Comparison of ENCODE assay signal across 25 mouse cellular contexts in the genomic region with DNA sequence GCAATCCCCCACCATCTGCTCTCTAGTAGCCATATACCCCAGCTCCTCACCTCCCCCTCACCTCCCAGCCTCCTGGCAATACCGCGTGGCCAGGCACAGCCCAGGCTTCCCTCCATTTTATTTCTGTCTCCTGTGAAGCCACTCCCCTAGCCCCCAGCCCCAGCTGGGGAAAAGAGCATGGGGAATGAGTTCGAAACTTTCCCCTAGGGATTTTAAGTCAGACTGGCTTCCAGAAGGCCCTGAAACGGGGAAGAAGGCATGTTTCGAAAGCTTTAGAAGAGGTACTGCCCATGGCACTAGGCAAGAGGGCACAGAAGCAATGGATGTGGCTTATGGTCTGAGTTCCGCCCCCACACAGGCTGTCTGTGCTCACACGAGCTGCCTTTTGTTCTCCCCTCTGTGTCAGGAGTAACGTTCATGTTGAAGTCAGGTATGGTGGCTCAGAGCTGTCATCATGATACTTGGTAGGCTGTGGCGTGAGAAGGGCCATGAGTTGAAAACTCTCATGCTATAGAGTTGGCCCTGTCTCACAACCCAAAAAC. TPM values are rescaled to one million over a fixed set of nuclear protein-coding genes. Genes with fewer than 3 reads are reported as not detected.
DNase-seq lines count a peak whose midpoint lies in the region; TF ChIP-seq lines count a peak whose summit lies in the region.
"Had no signal": no experiment of that assay in that cellular context is flagged by ENCODE, and none has a peak within 500 bp of the region (broad histone marks: within the 10 kb centered on the region; RNA-seq: fewer than 3 reads in every experiment).

A gene (minus strand): TSS at position 97 of the 542 bp plus-strand sequence.

- no peak for DNase-seq in kidney, adult 2 months
- no peak for DNase-seq in kidney, adult 18-20 months
- no peak for DNase-seq in urinary bladder, adult 2 months (ENCODE audit: low spot score)
- DNase-seq in urinary bladder, postnatal 10 days (ENCODE audit: low spot score) = no peak
- DNase-seq in gonadal fat pad, adult 2 months (ENCODE audit: low read depth) = no peak
- no peak for DNase-seq in cerebellum, postnatal 14 days
- DNase-seq in T-cell, adult 2 months (ENCODE audit: low spot score) = no peak
- DNase-seq: B cell, adult 2 months; cerebellum, adult 8-10 months; embryo, embryonic 11 days; heart, postnatal 10 days; right cerebral cortex, postnatal 14 days; thymus, postnatal 4 days had no signal

- no peaks in the 10 kb centered on the region for H3K4me1 ChIP-seq in kidney, adult 2 months (ENCODE audit: control insufficient read depth, insufficient read depth, low read length)
- H3K4me1 ChIP-seq: embryonic facial prominence, embryonic 15.5 days; forebrain, embryonic 12.5 days; hindbrain, embryonic 12.5 days; midbrain, embryonic 12.5 days had no signal

- no peak for TF ChIP-seq CTCF in kidney, adult 2 months (conservative IDR thresholded peaks at IDR 0.05; ENCODE audit: insufficient read depth, insufficient read length, low read depth, low read length)

- H3K36me3 ChIP-seq in kidney, adult 2 months (ENCODE audit: control insufficient read depth, insufficient read depth, low read length) = no peaks in the 10 kb centered on the region
- H3K36me3 ChIP-seq: embryonic facial prominence, embryonic 15.5 days; forebrain, embryonic 12.5 days; hindbrain, embryonic 12.5 days; limb, embryonic 10.5 days; midbrain, embryonic 12.5 days had no signal

- 79% methylated on average over 9 of the region's 9 CpGs for WGBS in kidney, adult 2 months

- no peak within 1 kb of the TSS for H3K4me3 ChIP-seq in kidney, adult 2 months (ENCODE audit: insufficient read depth, low read depth, low read length)
- H3K4me3 ChIP-seq: embryonic facial prominence, embryonic 15.5 days; forebrain, embryonic 12.5 days; hindbrain, embryonic 12.5 days; left cerebral cortex, adult 2 months; limb, embryonic 10.5 days; midbrain, embryonic 12.5 days had no signal

- no peak within 1 kb of the TSS for H3K27ac ChIP-seq in kidney, adult 2 months (ENCODE audit: insufficient read depth, low read depth, low read length)
- H3K27ac ChIP-seq: embryonic facial prominence, embryonic 15.5 days; forebrain, embryonic 12.5 days; hindbrain, embryonic 12.5 days; kidney, postnatal 0 days; left cerebral cortex, adult 2 months; limb, embryonic 10.5 days; liver, embryonic 14.5 days; macrophage; midbrain, embryonic 12.5 days had no signal

- no peak for TF ChIP-seq POLR2A in kidney, adult 2 months (IDR thresholded peaks at IDR 0.05; ENCODE audit: low read depth, low read length)

- no peaks in the 10 kb centered on the region for H3K27me3 ChIP-seq in kidney, adult 2 months (replicated peaks; ENCODE audit: control insufficient read depth, insufficient read depth, low read length)
- H3K27me3 ChIP-seq: embryonic facial prominence, embryonic 15.5 days; forebrain, embryonic 12.5 days had no signal

RNA-seq across cellular contexts. Expression of the gene that starts here (rescaled TPM):
- polyA plus RNA-seq in kidney, adult 2 months (2012; rRNA removed) = 102 and 137 TPM in 2 replicates
- polyA plus RNA-seq in urinary bladder, adult 2 months (2012; rRNA removed) = 31.0 and 68.5 TPM in 2 replicates
- 1,279 and 2,693 TPM in 2 replicates for polyA plus RNA-seq in gonadal fat pad, adult 2 months (2012; rRNA removed)
- polyA plus RNA-seq: activated CD4-positive, CD25-positive, alpha-beta regulatory T cell, adult 4 months; embryonic facial prominence, embryonic 15.5 days; forebrain, embryonic 12.5 days; hindbrain, embryonic 12.5 days; inflammation-experienced regulatory T-cells, adult 6 months; limb, embryonic 10.5 days; macrophage; midbrain, embryonic 12.5 days; neural tube, embryonic 14.5 days had no signal
